Mouse (Mus musculus): ENCODE results near the gene Ptcra. TPM values are rescaled to one million over a fixed set of nuclear protein-coding genes. Genes with fewer than 3 reads are reported as not detected.

The Ptcra gene
- polyA plus RNA-seq, 1 experiment from 2014 or later = 0.16 TPM

- Histone ChIP-seq H3K27ac (0 out of 2 replicates have a peak overlapping the region, but pooled peaks have one; percentile 89), H3K4me3 (replicated peaks) (peak overlapping the region; percentile 68), H3K27me3 (no peaks in the 10 kb centered on the region), H3K9me3 (no peaks in the 10 kb centered on the region), H3K4me1 (replicated peaks) (peaks cover 7% of the 10 kb centered on the region; the same call in 1 of the 2 replicates), H3K9ac (replicated peaks) (no peak overlapping the region), H3K36me3 (peaks cover 29% of the 10 kb centered on the region), H3K4me2 (peak overlapping the region; percentile 71)
- ATAC-seq (ENCODE audit: insufficient number of reproducible peaks, insufficient read depth, low FRiP score, low TSS enrichment, low read depth) = 0 out of 2 replicates have a peak, but pooled peaks have one; percentile 23
- WGBS = 79% methylated on average over 2 of the region's 2 CpGs
Observed at GRCm38 (mm10) chr17:46783222-46783565, 19.7 kb upstream of the Ptcra start.

DNA sequence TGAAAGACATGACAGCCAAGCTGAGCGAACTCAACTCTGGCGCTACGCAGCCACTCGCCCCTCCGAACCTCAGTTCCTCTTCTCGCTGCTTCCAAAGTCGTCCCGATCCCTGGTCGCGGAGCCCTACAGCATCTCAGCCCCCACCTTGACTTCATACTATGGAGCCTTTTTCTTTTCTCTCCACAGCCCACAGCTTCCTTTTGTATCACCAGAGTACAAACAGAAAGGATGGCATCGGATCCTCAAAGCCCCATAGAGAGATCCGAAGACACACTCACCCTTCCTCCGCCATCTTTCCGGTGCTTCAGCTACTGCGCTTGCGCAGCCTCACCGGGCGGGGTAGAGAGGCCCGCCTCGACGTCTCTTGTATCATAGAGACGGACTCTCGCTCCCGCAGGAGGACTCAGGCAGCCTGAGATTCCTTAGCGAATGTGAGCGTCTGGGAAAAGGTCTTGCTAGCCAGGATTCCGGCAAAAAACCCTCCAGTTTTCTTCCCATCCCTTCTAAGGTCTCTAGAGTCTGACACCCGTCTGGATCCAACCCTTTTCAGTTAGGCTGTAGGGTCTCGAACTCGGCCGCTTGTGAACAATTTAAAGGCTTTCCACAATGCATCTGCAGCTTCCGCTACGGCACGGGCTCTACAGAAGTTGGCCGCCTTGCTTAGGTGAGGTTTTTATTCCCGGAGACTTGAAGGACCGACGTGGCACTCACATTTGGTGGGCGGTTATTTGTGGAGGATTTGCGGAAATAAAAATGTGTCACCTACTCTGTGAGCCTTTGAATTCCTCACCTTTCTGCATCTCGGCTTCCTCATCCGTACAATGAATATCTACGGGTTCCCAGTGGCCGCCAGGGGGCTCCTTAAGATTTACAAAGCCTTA lies 19.1 kb upstream of the Ptcra start, which contains the start of gene Rpl7l1:
Gene Rpl7l1, minus strand, starts transcription at position 332 of the 881 bp plus-strand sequence.
- Histone ChIP-seq H3K4me2 (peak within 1 kb of the TSS; percentile 71), H3K9me3 (no peaks in the 10 kb centered on the region), H3K27ac (peak within 1 kb of the TSS; percentile 89), H3K4me3 (replicated peaks) (peak within 1 kb of the TSS; percentile 68), H3K9ac (replicated peaks) (peak within 1 kb of the TSS; percentile 80), H3K4me1 (replicated peaks) (peaks cover 7% of the 10 kb centered on the region; the same call in 1 of the 2 replicates), H3K27me3 (no peaks in the 10 kb centered on the region), H3K36me3 (peaks cover 35% of the 10 kb centered on the region)
- WGBS = 1% methylated on average over 44 of the region's 44 CpGs
- ATAC-seq (ENCODE audit: insufficient number of reproducible peaks, insufficient read depth, low FRiP score, low TSS enrichment, low read depth) = peak; percentile 92

DNA sequence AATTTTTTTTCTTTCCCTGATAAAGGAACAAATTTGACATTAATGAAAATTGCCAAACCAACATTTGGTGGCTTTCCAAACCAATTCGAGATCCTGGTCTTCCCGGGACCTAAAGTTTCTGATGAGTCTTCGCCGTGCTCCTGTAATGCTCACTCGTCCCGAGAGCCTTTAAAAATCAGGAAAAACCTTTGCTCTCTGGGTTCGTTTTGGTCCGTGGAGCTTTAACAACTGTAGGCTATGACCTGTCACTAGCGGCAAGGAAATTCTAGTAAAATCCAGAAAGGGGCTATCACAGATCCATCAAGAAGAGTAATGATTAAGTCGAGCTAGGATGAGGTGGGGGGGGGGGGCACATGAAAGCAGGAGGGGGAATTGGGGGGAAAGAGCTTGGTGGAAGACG lies 18.4 kb upstream of the Ptcra start:
- whole genome bisulfite sequencing = 5% methylated on average over 11 of the region's 11 CpGs
- no peak for ATAC-seq (ENCODE audit: insufficient number of reproducible peaks, insufficient read depth, low FRiP score, low TSS enrichment, low read depth)

GRCm38 (mm10) chr17:46776087-46776486 lies 12.6 kb upstream of the Ptcra start:
- no peaks in the 10 kb centered on the region for H3K27me3 ChIP-seq
- ATAC-seq (ENCODE audit: insufficient number of reproducible peaks, insufficient read depth, low FRiP score, low TSS enrichment, low read depth) = no peak
- H3K4me1 ChIP-seq (replicated peaks) = peaks cover 20% of the 10 kb centered on the region
- H3K4me2 ChIP-seq = no peak overlapping the region
- H3K9me3 ChIP-seq = no peaks in the 10 kb centered on the region
- no peak overlapping the region for H3K27ac ChIP-seq
- H3K36me3 ChIP-seq = peaks cover 70% of the 10 kb centered on the region
- WGBS = 81% methylated on average over 3 of the region's 3 CpGs
- no peak overlapping the region for H3K4me3 ChIP-seq (replicated peaks)
- H3K9ac ChIP-seq (replicated peaks) = no peak overlapping the region

More for the DNA sequence above, 18.4 kb upstream of the Ptcra start:
- no peaks in the 10 kb centered on the region for H3K27me3 ChIP-seq
- no peaks in the 10 kb centered on the region for H3K9me3 ChIP-seq
- H3K27ac ChIP-seq = peak overlapping the region; percentile 89
- H3K4me1 ChIP-seq (replicated peaks) = peaks cover 7% of the 10 kb centered on the region; the same call in 1 of the 2 replicates
- H3K36me3 ChIP-seq = peaks cover 42% of the 10 kb centered on the region
- H3K4me3 ChIP-seq (replicated peaks) = peak overlapping the region; percentile 68
- H3K9ac ChIP-seq (replicated peaks) = peak overlapping the region; percentile 80
- peak overlapping the region; percentile 71 for H3K4me2 ChIP-seq

GRCm38 (mm10) chr17:46775070-46775469 lies 11.6 kb upstream of the Ptcra start:
- Histone ChIP-seq H3K9me3 (no peaks in the 10 kb centered on the region), H3K27me3 (no peaks in the 10 kb centered on the region), H3K4me1 (replicated peaks) (peaks cover 18% of the 10 kb centered on the region), H3K4me2 (no peak overlapping the region), H3K36me3 (peaks cover 60% of the 10 kb centered on the region), H3K9ac (replicated peaks) (no peak overlapping the region), H3K27ac (no peak overlapping the region), H3K4me3 (replicated peaks) (no peak overlapping the region)
- no peak for ATAC-seq (ENCODE audit: insufficient number of reproducible peaks, insufficient read depth, low FRiP score, low TSS enrichment, low read depth)
- WGBS = 94% methylated on average over 9 of the region's 9 CpGs

GRCm38 (mm10) chr17:46774131-46774472 lies 10.6 kb upstream of the Ptcra start:
- no peaks in the 10 kb centered on the region for H3K9me3 ChIP-seq
- WGBS = 34% methylated on average over 2 of the region's 2 CpGs
- H3K27ac ChIP-seq = 0 out of 2 replicates have a peak overlapping the region, but pooled peaks have one; percentile 29
- no peak overlapping the region for H3K9ac ChIP-seq (replicated peaks)
- peak overlapping the region; percentile 78 for H3K4me2 ChIP-seq
- peak overlapping the region; percentile 87; the same call in 1 of the 2 replicates for H3K4me3 ChIP-seq (replicated peaks)
- H3K27me3 ChIP-seq = no peaks in the 10 kb centered on the region
- H3K36me3 ChIP-seq = peaks cover 51% of the 10 kb centered on the region
- no peak for ATAC-seq (ENCODE audit: insufficient number of reproducible peaks, insufficient read depth, low FRiP score, low TSS enrichment, low read depth)
- H3K4me1 ChIP-seq (replicated peaks) = peaks cover 18% of the 10 kb centered on the region

- Histone ChIP-seq H3K4me2 (peak overlapping the region; percentile 78), H3K9me3 (no peaks in the 10 kb centered on the region), H3K4me1 (replicated peaks) (peaks cover 18% of the 10 kb centered on the region), H3K4me3 (replicated peaks) (peak overlapping the region; percentile 87), H3K27me3 (no peaks in the 10 kb centered on the region), H3K27ac (peak overlapping the region; percentile 82; the same call in 1 of the 2 replicates), H3K9ac (replicated peaks) (peak overlapping the region; percentile 77), H3K36me3 (peaks cover 45% of the 10 kb centered on the region)
- WGBS = 10% methylated on average over 19 of the region's 20 CpGs
- no peak for ATAC-seq (ENCODE audit: insufficient number of reproducible peaks, insufficient read depth, low FRiP score, low TSS enrichment, low read depth)
Observed at GRCm38 (mm10) chr17:46773278-46774130, 10.0 kb upstream of the Ptcra start.

DNA sequence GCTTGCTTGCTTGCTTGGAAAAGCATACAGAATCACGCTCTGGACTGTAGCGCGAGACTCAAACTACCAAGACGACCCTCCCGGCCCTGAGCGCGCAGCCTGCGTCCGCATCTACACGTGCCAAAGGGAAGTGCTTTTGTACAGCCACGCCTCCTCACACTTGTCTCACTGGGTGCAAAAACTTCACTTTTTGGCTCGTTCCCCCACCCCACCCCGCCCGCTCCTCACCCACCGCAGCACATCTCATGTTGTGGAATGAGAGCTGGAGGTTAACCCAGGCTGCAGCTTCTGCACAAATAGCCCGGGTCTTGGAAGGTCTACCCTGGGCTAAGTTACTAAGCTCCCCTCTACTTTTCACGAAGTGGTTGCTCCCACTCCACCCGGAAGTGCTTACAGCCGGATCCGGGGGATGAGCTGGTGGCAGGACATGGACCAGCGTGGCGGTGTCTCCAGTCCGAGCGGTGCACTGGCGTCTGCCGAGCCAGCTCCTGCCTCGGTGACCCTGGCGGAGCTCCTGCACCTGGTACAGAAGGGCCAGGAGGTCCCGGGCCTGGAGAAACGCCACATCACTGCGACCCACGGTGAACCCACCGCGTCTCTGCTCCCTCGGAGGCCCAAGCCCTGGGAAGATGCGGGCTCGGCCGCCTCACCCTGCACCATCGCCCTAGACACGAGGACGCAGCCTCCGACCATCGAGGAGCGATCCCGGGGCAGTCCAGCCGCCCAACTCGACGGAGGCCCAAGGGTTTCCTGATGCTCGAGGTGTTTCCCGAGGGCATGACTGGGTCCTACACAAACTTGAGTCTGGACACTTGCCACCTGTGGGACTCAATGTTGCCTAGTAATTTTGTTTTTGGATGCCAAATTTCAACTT lies 9.1 kb upstream of the Ptcra start, which contains the start of gene 2310039H08Rik:
Gene 2310039H08Rik, plus strand, starts transcription at position 232 of the 874 bp plus-strand sequence.
- peak within 1 kb of the TSS; percentile 82 for H3K27ac ChIP-seq
- no peaks in the 10 kb centered on the region for H3K9me3 ChIP-seq
- H3K27me3 ChIP-seq = no peaks in the 10 kb centered on the region
- H3K36me3 ChIP-seq = peaks cover 37% of the 10 kb centered on the region
- H3K4me2 ChIP-seq = peak within 1 kb of the TSS; percentile 78
- peak; percentile 88 for ATAC-seq (ENCODE audit: insufficient number of reproducible peaks, insufficient read depth, low FRiP score, low TSS enrichment, low read depth)
- peak within 1 kb of the TSS; percentile 77 for H3K9ac ChIP-seq (replicated peaks)
- H3K4me3 ChIP-seq (replicated peaks) = peak within 1 kb of the TSS; percentile 87
- under 1% methylated on average over 50 of the region's 50 CpGs for WGBS
- peaks cover 24% of the 10 kb centered on the region for H3K4me1 ChIP-seq (replicated peaks)

GRCm38 (mm10) chr17:46772038-46772403 lies 8.5 kb upstream of the Ptcra start:
- Histone ChIP-seq H3K4me3 (replicated peaks) (peak overlapping the region; percentile 87), H3K4me1 (replicated peaks) (peaks cover 24% of the 10 kb centered on the region), H3K27me3 (no peaks in the 10 kb centered on the region), H3K36me3 (peaks cover 30% of the 10 kb centered on the region), H3K9ac (replicated peaks) (peak overlapping the region; percentile 77; the same call in 1 of the 2 replicates), H3K27ac (peak overlapping the region; percentile 82), H3K4me2 (peak overlapping the region; percentile 78), H3K9me3 (no peaks in the 10 kb centered on the region)
- ATAC-seq (ENCODE audit: insufficient number of reproducible peaks, insufficient read depth, low FRiP score, low TSS enrichment, low read depth) = no peak
- WGBS = 12% methylated on average over 5 of the region's 5 CpGs

GRCm38 (mm10) chr17:46771616-46772015 lies 8.1 kb upstream of the Ptcra start:
- Histone ChIP-seq H3K9me3 (no peaks in the 10 kb centered on the region), H3K4me3 (replicated peaks) (peak overlapping the region; percentile 87), H3K27me3 (no peaks in the 10 kb centered on the region), H3K9ac (replicated peaks) (peak overlapping the region; percentile 77; the same call in 1 of the 2 replicates), H3K4me1 (replicated peaks) (peaks cover 24% of the 10 kb centered on the region), H3K27ac (peak overlapping the region; percentile 82; the same call in 1 of the 2 replicates), H3K4me2 (peak overlapping the region; percentile 78), H3K36me3 (peaks cover 26% of the 10 kb centered on the region)
- WGBS = 62% methylated on average over 17 of the region's 17 CpGs
- ATAC-seq (ENCODE audit: insufficient number of reproducible peaks, insufficient read depth, low FRiP score, low TSS enrichment, low read depth) = no peak
